Mouse (Mus musculus) heart, embryonic 14.5 days (tissue): ENCODE measurements around the gene Gse1. TPM values are rescaled to one million over a fixed set of nuclear protein-coding genes. Genes with fewer than 3 reads are reported as not detected.

Experiments used
- ATAC-seq: fragments of 200-750 bp; cut with Nextera tagmentation; 2 replicates; pipeline ENCODE4 v1.8.0; 2017; ENCODE audit warnings: low read depth, moderate TSS enrichment; ENCODE audit not compliant: insufficient number of reproducible peaks, insufficient read depth, low FRiP score
- H3K27ac ChIP-seq, 2 experiments: fragments of 200-500 bp in 1 of 2; fragments of 300-500 bp in 1 of 2; sonication (generic) in 1 of 2; replicated peaks in 1 of 2; 2 replicates each; pipeline ENCODE4 v1.5.1; 2012 to 2014; ENCODE audit warnings: low read depth in 2 of 2, low read length in 2 of 2, control low read depth in 1 of 2, mild to moderate bottlenecking in 1 of 2, mixed read lengths in 1 of 2; ENCODE audit not compliant: control insufficient read depth in 1 of 2, insufficient read depth in 1 of 2
- H3K27me3 ChIP-seq: fragments of 300-500 bp; sonication (generic); 2 replicates; pipeline ENCODE4 v1.6.1; 2014; ENCODE audit warnings: mild to moderate bottlenecking, low read length, control low read depth; ENCODE audit not compliant: control insufficient read depth, insufficient read depth
- H3K36me3 ChIP-seq: fragments of 300-500 bp; sonication (generic); 2 replicates; pipeline ENCODE4 v1.6.1; 2014; ENCODE audit warnings: mild to moderate bottlenecking, control low read depth, low read length, mixed read lengths; ENCODE audit not compliant: control insufficient read depth, insufficient read depth
- H3K4me1 ChIP-seq, 2 experiments: fragments of 200-500 bp in 1 of 2; fragments of 300-500 bp in 1 of 2; sonication (generic) in 1 of 2; 2 replicates each; pipeline ENCODE4 v1.6.1; 2012 to 2014; ENCODE audit warnings: low read length in 2 of 2, control low read depth in 1 of 2, mixed read lengths in 1 of 2; ENCODE audit not compliant: control insufficient read depth in 2 of 2, insufficient read depth in 2 of 2
- H3K4me2 ChIP-seq: fragments of 300-500 bp; sonication (generic); 2 replicates; pipeline ENCODE4 v1.6.1; 2014; ENCODE audit warnings: mild to moderate bottlenecking, low read length
- H3K4me3 ChIP-seq, 2 experiments: fragments of 200-500 bp in 1 of 2; fragments of 300-500 bp in 1 of 2; sonication (generic) in 1 of 2; 2 replicates each; pipeline ENCODE4 v1.5.1; 2012 to 2014; ENCODE audit warnings: low read length in 2 of 2, mild to moderate bottlenecking in 2 of 2, control low read depth in 1 of 2, low read depth in 1 of 2, moderate library complexity in 1 of 2; ENCODE audit not compliant: control insufficient read depth in 1 of 2, insufficient read depth in 1 of 2
- H3K9ac ChIP-seq: fragments of 300-500 bp; sonication (generic); 2 replicates; pipeline ENCODE4 v1.6.1; 2014; ENCODE audit warnings: mild to moderate bottlenecking, low read length
- H3K9me3 ChIP-seq: fragments of 300-500 bp; sonication (generic); 2 replicates; pipeline ENCODE4 v1.6.1; 2016; ENCODE audit warnings: low read length, control low read depth; ENCODE audit not compliant: control insufficient read depth
- WGBS: fragments of 180-500 bp; shearing (Covaris S2); extraction: QIAGEN DNeasy Blood & Tissue Kit; methylation state at CpG from one replicate; pipeline ENCODE4 v1.1.7; 2014; 5-methylcytosine and 5-hydroxymethylcytosine counted together
- polyA plus RNA-seq: library from polyadenylated mRNA; unstranded; fragments of >200 nt; fragmentation: Nextera tagmentation; extraction: Ambion mirVana; gene quantifications from 2 replicates; pipeline ENCODE4 v1.2.1, GENCODE M21; 2014

The Gse1 gene
- polyA plus RNA-seq, 1 experiment from 2014 or later: 12.2 TPM

GRCm38 (mm10) chr8:120230715-120231614 lies 2.7 kb downstream of the Gse1 start:
- H3K4me1 ChIP-seq: peaks cover 36 to 60% of the 10 kb centered on the region in 2 experiments

DNA sequence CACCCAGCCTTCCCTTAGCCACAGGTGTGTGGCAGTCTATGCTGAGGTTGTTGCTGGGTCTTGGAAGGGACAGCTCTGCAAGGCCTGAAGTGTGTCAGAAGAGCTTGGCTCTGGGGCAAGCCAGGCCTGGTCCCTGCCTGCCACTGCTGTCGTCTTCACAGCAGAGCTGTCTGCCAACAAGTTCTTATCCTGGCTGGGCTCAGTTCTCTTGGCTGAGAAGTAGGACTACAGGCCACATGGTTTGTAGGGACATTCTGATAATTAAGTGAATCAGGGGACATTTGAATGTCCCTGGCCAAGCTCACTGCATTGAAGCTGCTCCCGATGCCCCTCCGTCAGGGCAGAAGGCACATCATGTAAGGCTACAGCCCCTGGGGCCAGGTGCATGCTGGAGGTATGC lies 3.6 kb downstream of the Gse1 start:
- Histone ChIP-seq H3K27ac (no peak overlapping the region), H3K9me3 (no peaks in the 10 kb centered on the region), H3K9ac (no peak overlapping the region; the same call in 1 of the 2 replicates), H3K4me1 (peaks cover 36 to 55% of the 10 kb centered on the region in 2 experiments), H3K36me3 (no peaks in the 10 kb centered on the region), H3K4me3 (no peak overlapping the region), H3K27me3 (peaks cover 13% of the 10 kb centered on the region), H3K4me2 (peak overlapping the region; percentile 80)
- WGBS: 69% methylated on average over 3 of the region's 3 CpGs
- ATAC-seq: no peak

More at GRCm38 (mm10) chr8:120230715-120231614, 2.7 kb downstream of the Gse1 start:
- Histone ChIP-seq H3K27me3 (peaks cover 16% of the 10 kb centered on the region), H3K9me3 (no peaks in the 10 kb centered on the region), H3K36me3 (no peaks in the 10 kb centered on the region), H3K4me3 (peak overlapping the region; percentile 48 to 61), H3K4me2 (peak overlapping the region; percentile 80), H3K9ac (peak overlapping the region; percentile 64; the same call in 1 of the 2 replicates), H3K27ac (no peak overlapping the region)
- WGBS: 59% methylated on average over 18 of the region's 18 CpGs
- ATAC-seq: no peak

DNA sequence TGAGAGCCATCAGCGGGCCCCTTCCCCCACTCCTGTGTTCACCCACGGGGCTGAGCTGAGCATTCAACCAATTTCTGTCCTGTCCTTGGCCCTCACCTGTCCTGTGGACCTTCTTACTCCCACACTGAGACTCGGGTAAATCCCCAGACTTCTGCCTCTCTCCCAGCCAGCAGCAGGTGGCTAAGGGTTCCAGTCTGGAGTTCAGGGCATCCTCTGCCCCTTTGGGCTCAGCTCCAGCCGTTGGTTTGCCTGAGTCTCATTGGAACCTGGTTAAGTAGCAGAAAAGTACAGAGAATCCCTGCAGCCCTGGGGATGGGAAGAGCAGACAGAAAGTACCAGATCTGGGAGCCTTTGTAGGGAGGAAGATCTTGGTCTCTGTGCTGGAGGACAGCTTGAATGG lies 4.1 kb downstream of the Gse1 start:
- WGBS: 53% methylated on average over 4 of the region's 4 CpGs
- Histone ChIP-seq H3K4me2 (peak overlapping the region; percentile 80), H3K4me3 (no peak overlapping the region), H3K9ac (peak overlapping the region; percentile 38), H3K9me3 (no peaks in the 10 kb centered on the region), H3K4me1 (peaks cover 36 to 55% of the 10 kb centered on the region in 2 experiments), H3K36me3 (no peaks in the 10 kb centered on the region), H3K27me3 (peaks cover 13% of the 10 kb centered on the region), H3K27ac (no peak overlapping the region)
- no peak for ATAC-seq

- H3K27ac ChIP-seq: no peak overlapping the region
- H3K4me2 ChIP-seq: peak overlapping the region; percentile 80
- H3K9me3 ChIP-seq: no peaks in the 10 kb centered on the region
- 64% methylated on average over 13 of the region's 13 CpGs for WGBS
- H3K4me1 ChIP-seq: peaks cover 36 to 53% of the 10 kb centered on the region in 2 experiments
- peak overlapping the region; percentile 38 for H3K9ac ChIP-seq
- no peak overlapping the region for H3K4me3 ChIP-seq
- H3K36me3 ChIP-seq: no peaks in the 10 kb centered on the region
- H3K27me3 ChIP-seq: peaks cover 13% of the 10 kb centered on the region
- no peak for ATAC-seq
Measured at GRCm38 (mm10) chr8:120232913-120233312, 4.7 kb downstream of the Gse1 start.

GRCm38 (mm10) chr8:120234457-120234856 lies 6.2 kb downstream of the Gse1 start:
- Histone ChIP-seq H3K9ac (peak overlapping the region; percentile 31; the same call in 1 of the 2 replicates), H3K27me3 (peaks cover 13% of the 10 kb centered on the region), H3K4me1 (peaks cover 33 to 45% of the 10 kb centered on the region in 2 experiments), H3K36me3 (no peaks in the 10 kb centered on the region), H3K27ac (no peak overlapping the region), H3K4me3 (no peak overlapping the region), H3K9me3 (no peaks in the 10 kb centered on the region), H3K4me2 (no peak overlapping the region)
- WGBS: 51% methylated on average over 12 of the region's 12 CpGs
- ATAC-seq: no peak

DNA sequence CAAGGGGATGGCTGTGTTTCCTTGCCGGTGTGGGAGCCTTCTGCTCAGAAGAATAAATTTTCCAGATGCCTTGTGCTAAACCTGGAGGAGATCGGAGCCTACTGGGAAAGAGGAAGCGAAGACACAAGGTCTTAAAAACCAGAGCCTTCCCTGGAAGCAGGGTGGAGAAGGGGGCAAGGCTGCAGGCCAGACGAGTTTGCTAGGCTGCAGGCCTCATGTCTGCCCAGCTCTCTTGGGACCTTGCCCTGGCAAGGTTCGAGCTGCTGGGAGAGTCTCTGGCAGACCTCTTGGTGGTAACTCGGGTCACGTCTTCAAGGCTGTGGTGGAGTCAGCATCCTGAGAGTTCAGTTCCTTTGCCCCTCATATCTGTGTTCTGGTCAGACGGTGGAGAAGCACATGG lies 6.6 kb downstream of the Gse1 start:
- Histone ChIP-seq H3K27ac (no peak overlapping the region), H3K4me2 (no peak overlapping the region), H3K9ac (peak overlapping the region; percentile 31; the same call in 1 of the 2 replicates), H3K27me3 (peaks cover 9% of the 10 kb centered on the region), H3K36me3 (no peaks in the 10 kb centered on the region), H3K9me3 (no peaks in the 10 kb centered on the region), H3K4me3 (no peak overlapping the region), H3K4me1 (peaks cover 29 to 41% of the 10 kb centered on the region in 2 experiments)
- no peak for ATAC-seq
- WGBS: 54% methylated on average over 8 of the region's 8 CpGs

DNA sequence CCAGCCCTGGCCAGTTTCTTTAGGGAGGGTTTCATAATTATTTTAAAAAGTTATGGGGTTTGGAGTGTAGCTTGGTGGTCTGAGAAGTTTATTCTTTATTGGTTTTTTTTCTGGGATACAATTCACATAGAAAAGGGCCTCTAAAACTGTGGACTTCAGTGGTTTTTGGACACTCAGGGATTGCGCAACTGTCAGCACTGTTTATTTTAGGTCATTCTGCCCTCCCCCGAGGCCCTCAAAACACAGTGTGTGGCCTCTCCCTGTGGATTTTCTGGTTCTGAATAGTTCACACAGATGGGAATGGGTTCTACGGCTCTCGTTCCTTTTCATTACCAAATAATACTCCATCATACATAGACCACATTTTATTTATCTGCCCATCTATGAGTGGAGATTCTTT lies 15.0 kb downstream of the Gse1 start:
- no peaks in the 10 kb centered on the region for H3K4me1 ChIP-seq
- WGBS: 90% methylated on average over 4 of the region's 4 CpGs
- no peaks in the 10 kb centered on the region for H3K36me3 ChIP-seq
- H3K4me2 ChIP-seq: no peak overlapping the region
- peaks cover 7% of the 10 kb centered on the region for H3K9me3 ChIP-seq
- H3K9ac ChIP-seq: no peak overlapping the region
- no peak for ATAC-seq
- no peak overlapping the region for H3K27ac ChIP-seq
- H3K4me3 ChIP-seq: no peak overlapping the region
- no peaks in the 10 kb centered on the region for H3K27me3 ChIP-seq
